Mouse (Mus musculus) adrenal gland, adult 18-20 months (tissue): ENCODE results near the gene Kpna1. TPM values are rescaled to one million over a fixed set of nuclear protein-coding genes. Genes with fewer than 3 reads are reported as not detected.
"Not testable (repeated sequence)": the region's sequence is repeated elsewhere in the genome, so short reads cannot be mapped to it uniquely, and the experiment has no call there.

Experiments
- DNase-seq, 2 experiments: peaks; one replicate each; pipeline ENCODE4 v3.0.0; 2021 to 2022; ENCODE audit warnings: low spot score in 2 of 2
- long read RNA-seq, 2 experiments: library from polyadenylated mRNA; stranded (forward); transcript quantifications; one replicate each; pipeline ENCODE4 v2.0.0; 2021
- total RNA-seq, 2 experiments: library from RNA; stranded (reverse); gene quantifications; 1 replicate in 1 of 2; 2 replicates in 1 of 2; pipeline ENCODE4 v1.2.3; 2021

The Kpna1 gene
- 100 to 1,000 TPM in 1 of 2 experiments, 10 to 100 TPM in 1; 77.6 to 101 TPM for total RNA-seq
- long read RNA-seq, experiment 1, full-length matches to known transcripts: 54 of 61 reads
- long read RNA-seq, experiment 1, partial matches to known transcripts: 1 of 61 reads
- long read RNA-seq, experiment 1, other reads (novel, unspliced or antisense): 6 of 61 reads
- long read RNA-seq, experiment 2, full-length matches to known transcripts: 63 of 85 reads
- long read RNA-seq, experiment 2, partial matches to known transcripts: 8 of 85 reads
- long read RNA-seq, experiment 2, other reads (novel, unspliced or antisense): 14 of 85 reads

- not testable (repeated sequence) for DNase-seq
Observed at GRCm38 (mm10) chr16:35978450-35978849, at the start of gene Kpna1. Gene Kpna1 (plus strand): TSS chr16:35978750.

- no peak for DNase-seq
Observed at GRCm38 (mm10) chr16:35932179-35933055, 46.1 kb upstream of the Kpna1 start.

- no peak for DNase-seq
Observed at GRCm38 (mm10) chr16:35933181-35933580, 45.4 kb upstream of the Kpna1 start.

GRCm38 (mm10) chr16:35938211-35939151 is 40.1 kb upstream of the Kpna1 start, which contains the start of the genes Parp9 and Dtx3l:
Gene Parp9 (plus strand): TSS chr16:35938470.
Gene Dtx3l (minus strand): TSS chr16:35939151.
- peak; percentile 57 to 63 for DNase-seq

- peak in 1 of 2 experiments; percentile 10 for DNase-seq
Observed at GRCm38 (mm10) chr16:35939261-35939660, 39.3 kb upstream of the Kpna1 start.

- peak; percentile 80 to 84 for DNase-seq
Observed at GRCm38 (mm10) chr16:35939690-35940089, 38.9 kb upstream of the Kpna1 start.

GRCm38 (mm10) chr16:35941382-35941781 is 37.2 kb upstream of the Kpna1 start:
- no peak for DNase-seq

- DNase-seq: no peak
Observed at GRCm38 (mm10) chr16:35949264-35949663, 29.3 kb upstream of the Kpna1 start.

GRCm38 (mm10) chr16:35951216-35951615 is 27.3 kb upstream of the Kpna1 start:
- DNase-seq: no peak

GRCm38 (mm10) chr16:35952628-35953130 is 25.9 kb upstream of the Kpna1 start:
- DNase-seq: no peak

GRCm38 (mm10) chr16:35965991-35966390 is 12.6 kb upstream of the Kpna1 start:
- not testable (repeated sequence) for DNase-seq

- DNase-seq: no peak
Observed at GRCm38 (mm10) chr16:35966411-35967115, 12.0 kb upstream of the Kpna1 start.

- DNase-seq: no peak
Observed at GRCm38 (mm10) chr16:35967319-35967718, 11.2 kb upstream of the Kpna1 start.

- no peak for DNase-seq
Observed at GRCm38 (mm10) chr16:35968149-35968548, 10.4 kb upstream of the Kpna1 start.

GRCm38 (mm10) chr16:35974021-35974420 is 4.5 kb upstream of the Kpna1 start:
- no peak for DNase-seq

- peak; percentile 100 for DNase-seq
Observed at GRCm38 (mm10) chr16:35981363-35981821, 2.8 kb downstream of the Kpna1 start.

- no peak for DNase-seq
Observed at GRCm38 (mm10) chr16:35982506-35982901, 4.0 kb downstream of the Kpna1 start.

- peak; percentile 93 for DNase-seq
Observed at GRCm38 (mm10) chr16:35982902-35983516, 4.5 kb downstream of the Kpna1 start.

GRCm38 (mm10) chr16:35983517-35984101 is 5.1 kb downstream of the Kpna1 start:
- peak in 1 of 2 experiments; percentile 64 for DNase-seq
